Mouse (Mus musculus) c-Kit-positive CD71-negative TER-119-negative erythroid progenitor cells, embryonic 14.5 days (primary cell): Measurements from ENCODE around the gene Tmem151b.

ENCODE experiments used
- DNase-seq: peaks from one replicate; pipeline ENCODE4 v3.0.0-alpha.2; 2013; ENCODE audit warnings: low read depth

Tmem151b gene

DNA sequence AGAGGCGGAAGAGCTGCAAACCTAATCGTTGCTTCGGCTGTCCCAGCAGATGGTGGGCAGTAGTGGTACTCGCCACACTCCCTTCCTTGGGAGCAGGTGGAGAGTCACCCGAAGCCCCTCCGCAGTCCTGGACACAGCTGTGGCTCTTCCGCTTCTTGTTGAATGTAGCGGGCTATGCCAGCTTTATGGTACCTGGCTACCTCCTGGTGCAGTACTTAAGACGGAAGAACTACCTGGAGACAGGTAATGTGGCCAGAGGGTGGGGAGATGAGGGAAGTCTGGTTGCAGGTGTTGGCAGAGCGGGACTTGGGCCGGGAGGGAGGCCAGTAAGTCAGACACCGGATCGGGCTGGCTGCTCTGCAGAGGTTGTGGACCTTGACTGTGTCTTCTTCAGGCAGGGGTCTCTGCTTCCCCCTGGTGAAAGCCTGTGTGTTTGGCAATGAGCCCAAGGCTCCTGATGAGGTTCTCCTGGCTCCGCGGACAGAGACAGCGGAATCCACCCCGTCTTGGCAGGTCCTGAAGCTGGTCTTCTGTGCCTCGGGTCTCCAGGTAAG is 15.1 kb upstream of the Tmem151b start:
- DNase-seq, result no peak

DNA sequence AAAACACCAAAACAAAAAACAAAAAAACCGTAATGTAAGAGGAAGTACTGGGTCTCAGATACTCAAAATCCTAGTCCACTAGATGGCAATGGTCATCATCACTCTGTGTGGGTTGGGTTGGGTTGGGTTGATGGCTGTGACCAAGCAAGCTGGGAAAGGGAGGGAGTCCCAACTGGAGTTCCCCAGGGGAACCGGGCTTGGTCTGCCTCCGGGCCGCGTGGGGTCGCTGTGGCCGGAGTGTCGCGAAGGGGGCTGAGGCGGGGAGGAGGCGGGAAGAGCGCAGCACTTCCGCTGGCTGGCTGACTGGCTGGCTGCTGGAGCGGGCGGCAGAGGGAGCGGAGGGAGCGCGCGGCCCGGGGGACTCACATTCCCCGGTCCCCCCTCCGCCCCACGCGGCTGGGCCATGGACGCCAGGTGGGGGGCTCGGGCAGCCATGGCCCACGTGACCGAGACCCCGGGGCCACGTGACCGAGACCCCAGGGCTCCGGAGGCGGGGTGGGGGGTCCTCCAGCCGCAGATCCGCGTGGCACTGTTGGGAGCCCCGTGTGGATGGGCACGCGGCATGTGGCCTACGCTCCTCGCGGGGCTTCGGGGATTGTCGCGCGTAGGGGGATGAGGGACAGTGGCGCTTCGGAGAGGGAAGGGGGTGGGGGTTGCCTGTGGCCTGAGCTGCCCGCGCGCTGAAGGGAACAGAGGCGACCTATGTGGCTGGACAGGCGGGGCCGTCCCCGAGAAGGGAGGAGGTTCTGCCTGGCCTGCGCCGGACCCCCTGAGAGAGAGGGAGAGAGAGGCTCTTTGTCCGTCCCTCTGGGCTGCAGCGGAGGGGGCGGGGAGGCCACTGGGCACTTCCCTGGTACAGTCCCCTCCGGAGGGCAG is 14.4 kb upstream of the Tmem151b start, which contains the start of gene Slc35b2:
Slc35b2 (plus strand) TSS at position 220 of the 876 bp plus-strand sequence.
- DNase-seq, result peak; percentile 74

DNA sequence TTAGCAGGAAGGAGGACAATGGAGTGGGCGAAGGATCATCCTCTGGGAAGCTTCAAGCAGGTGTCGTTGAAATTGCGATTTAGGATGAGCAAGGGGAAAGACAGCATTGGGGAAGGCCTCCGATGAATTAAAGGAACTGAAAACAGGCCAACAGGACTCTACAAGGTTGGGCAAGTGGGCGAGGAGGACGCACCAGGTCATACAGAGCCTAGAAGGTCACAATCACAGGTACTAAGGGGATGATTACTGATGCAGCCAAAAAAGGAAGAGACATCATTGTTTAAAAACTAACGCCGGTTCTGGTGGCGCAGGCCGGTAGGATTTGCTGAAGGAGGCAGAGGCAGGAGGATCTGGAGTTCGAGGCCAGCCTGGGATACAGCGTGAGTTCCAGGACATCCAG is 13.7 kb upstream of the Tmem151b start:
- DNase-seq, result no peak

DNA sequence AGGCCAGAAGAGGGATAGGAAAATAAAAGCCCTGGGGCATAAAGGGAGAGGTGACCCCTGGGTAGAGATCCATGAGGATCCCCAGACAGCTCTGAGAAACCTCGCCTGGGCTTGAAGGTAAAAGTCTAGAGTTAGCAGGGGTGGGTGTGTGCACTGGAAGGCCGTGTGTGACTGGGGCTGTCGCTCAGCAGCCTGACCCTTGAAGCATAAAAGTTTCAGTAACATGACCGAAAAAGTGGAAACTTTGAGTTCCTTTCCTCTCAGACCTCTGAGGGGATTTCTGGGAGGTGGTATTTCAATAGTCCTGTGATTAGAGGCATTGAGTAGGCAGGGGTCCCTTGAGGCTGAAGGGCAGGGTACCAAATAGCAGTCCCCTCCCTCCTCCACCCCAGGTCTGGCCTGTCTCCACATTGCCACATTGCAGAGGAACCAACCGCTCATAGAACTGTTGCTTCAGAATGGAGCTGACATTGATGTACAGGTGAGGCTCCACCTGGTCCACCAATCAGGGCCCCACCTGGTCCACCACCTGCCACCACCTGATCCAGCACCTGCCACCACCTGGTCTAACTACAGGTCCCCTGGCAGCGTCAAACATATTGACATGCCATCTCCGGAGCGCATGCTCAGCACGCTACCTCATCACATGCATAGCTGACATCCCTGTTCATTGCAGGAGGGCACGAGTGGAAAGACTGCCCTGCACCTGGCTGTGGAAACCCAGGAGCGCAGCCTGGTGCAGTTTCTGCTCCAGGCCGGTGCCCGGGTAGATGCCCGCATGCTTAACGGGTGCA is 10.5 kb upstream of the Tmem151b start:
- DNase-seq, result no peak

DNA sequence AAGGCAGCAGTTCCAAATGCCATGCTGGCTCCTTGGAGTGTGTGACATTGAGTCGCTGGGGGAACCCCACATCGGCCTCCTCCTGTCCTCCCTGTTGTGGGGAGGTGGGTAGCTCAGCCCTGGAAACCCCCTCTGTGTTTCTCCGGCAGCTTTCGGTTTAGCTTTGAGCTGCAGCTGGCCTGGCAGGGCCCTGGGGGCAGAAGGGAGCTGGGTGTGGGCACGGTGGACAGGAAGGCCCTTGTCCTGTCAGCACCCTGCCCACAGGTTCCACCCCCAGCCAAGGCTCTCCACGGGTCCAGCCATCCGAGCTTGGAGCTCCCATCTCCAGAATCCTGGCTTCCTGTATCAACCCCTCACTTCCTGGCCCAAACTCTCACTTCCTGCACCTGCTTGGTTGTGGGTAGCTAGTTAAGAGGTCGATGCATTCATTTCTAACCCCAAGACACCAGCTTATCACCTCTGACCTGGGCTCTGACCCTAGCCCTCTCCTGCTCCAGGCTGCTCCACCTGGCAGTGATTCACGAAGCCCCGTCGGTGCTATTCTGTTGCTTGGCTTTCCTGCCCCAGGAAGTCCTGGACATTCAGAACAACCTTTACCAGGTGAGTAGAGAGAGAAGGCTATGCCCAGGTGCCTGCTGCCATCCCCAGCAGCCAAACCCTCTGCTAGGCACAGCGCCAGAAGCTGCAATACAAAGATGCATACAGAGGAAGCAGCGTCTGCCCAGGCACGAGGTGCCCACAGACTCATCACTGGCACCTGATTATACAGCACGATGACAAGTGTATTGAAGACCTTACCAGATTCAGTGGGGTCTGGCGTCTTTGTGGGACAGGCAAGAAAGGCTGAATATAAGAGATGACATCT is 8.8 kb upstream of the Tmem151b start:
- no peak for DNase-seq

DNA sequence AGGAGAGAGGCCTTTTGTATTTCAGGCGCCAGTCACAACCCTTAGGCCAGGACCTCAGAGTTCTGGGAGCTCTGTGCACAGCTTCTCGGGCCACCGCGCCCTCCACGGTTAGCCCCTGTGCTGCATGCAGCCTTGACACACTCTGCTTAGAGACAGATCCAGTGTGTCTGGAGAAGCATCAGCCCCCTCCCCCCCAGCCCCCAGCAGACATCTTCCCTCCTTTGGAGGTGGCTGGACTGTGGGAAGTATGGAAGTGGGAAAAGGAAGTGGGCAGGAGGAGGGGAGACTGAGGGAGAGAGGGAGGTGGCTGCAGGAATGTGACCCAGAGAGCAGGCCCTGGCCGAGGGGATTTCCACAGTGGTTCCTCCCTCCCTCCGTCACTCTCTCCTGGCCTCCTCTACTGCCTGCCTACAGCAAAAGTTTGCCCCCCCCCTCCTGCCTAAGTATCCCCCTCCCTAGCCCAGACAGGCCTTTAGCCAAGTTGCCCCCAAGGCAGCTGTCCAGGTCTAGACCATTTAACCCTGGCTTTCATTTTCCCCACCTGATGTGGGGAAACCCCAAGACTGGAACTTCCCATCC is 7.9 kb upstream of the Tmem151b start:
- DNase-seq, result no peak

DNA sequence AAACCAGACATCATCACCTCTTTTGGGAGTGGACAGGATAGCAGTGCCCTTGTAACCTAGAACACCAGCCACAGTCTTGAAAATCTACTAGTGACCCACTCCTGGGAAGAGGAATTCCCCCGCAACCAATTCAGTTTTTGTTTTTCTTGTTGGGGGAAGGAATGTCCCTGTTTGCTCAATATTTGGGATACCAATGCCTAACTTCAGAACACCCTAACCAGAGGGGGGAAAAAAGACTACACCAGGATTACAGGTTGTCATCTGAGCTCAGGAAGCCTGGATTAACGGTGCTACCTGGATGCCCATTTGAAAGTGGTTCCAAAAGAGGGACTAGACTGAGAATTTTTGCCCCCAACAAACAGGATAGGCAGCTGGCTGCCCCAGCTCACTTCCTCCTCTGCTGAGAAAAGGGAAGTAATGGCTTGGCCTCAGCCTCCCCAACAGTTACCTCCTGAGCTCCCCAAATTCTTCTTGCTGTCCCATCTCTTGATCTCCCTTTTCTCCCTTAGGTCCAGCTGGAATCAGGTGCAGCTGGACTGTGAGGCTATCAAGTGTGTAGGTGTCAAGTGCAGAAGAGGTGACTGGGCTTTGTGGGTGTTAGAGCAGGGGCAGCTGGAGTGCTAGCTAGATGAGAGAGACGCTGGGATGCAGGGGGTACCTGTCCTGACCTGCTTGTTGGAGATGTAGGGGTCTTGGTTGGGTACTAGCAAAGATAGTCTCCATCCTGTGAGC is 7.2 kb upstream of the Tmem151b start:
- DNase-seq, result no peak

DNA sequence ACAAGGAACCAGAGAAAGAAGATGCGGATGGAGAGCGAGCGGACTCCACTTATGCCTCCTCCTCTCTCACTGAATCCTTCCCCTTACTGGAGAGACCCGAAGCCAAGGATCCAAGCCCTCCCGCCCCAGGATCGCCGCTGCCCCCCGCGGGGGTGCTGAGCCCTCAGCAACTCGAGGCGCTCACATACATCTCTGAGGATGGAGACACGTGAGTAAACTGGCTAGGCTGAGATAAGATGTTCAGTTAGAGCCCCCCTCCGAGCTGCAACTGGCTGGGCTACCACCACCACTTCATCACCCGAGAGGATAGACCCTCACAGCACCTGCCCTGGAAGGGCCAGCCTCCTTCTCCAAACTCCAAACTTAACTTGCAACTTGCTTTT is 6.6 kb upstream of the Tmem151b start:
- no peak for DNase-seq

DNA sequence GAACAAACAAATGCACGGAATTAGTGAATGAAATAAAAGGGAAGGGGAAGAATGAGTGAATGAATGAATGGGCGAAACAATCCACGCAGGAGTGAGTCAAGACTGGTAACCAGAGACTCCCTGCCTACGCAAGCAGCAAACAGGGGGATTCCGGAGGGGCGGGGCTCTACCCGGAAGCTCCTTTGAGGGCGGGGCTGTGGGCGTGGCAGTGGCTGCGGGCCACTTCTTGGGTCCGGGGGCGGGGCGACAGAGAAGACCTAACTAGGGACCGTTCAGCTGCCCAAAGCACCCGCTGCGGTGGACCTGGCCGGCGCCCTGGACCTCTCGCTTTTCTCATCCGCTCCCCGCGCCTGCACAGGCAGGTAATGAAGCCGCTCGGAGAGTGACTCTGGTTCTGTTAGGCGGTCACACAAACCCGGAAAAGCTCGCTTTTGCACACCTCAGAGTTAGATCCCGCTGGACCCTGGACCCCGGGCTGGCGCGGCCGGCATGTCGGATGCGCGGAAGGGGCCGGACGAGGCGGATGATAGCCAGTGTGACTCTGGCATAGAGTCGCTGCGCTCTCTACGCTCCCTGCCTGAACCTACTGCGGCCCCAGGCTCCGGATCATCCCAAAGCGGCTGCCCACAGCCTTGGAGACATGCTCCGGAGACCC is 6.1 kb upstream of the Tmem151b start, which contains the start of gene Nfkbie:
Nfkbie (plus strand) TSS at position 252 of the 655 bp plus-strand sequence.
- peak; percentile 90 for DNase-seq

DNA sequence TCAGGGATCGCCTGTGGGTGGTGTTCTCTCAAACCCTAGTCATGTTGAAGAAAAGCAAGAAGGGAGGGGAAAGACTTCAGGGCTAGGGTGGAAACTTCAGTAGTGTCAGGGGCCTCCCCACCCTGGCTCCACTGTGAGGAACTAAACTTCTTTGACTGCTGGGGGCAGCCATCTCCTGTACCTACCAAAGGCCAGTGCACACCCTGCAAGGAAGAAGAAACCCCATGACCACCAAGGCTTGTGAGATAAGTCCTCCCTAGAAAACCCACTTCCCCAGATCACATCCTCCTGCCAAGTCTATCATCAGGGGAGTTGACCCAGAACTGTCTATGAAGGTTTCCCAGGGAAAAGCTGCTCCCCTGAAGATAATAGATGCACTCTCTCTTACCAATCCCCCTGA is 4.9 kb upstream of the Tmem151b start:
- DNase-seq, result no peak

DNA sequence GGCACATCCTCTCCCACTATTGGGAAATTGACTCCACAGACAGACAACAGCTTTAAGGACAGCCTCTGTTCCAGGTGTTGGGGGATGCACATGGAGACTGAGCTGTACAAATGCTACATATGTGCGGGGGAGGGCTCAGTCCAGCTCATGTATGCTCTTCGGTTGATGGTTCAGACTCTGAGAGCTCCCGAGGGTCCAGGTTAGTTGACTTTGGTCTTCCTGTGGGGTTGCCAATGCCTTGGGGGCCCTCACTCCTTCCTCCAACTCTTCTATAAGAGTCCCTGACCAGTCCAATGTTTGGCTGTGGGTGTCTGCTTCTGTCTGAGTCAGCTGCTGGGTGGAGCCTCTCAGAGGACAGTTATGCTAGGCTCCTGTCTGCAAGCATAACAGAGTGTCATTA is 3.6 kb upstream of the Tmem151b start:
- no peak for DNase-seq

DNA sequence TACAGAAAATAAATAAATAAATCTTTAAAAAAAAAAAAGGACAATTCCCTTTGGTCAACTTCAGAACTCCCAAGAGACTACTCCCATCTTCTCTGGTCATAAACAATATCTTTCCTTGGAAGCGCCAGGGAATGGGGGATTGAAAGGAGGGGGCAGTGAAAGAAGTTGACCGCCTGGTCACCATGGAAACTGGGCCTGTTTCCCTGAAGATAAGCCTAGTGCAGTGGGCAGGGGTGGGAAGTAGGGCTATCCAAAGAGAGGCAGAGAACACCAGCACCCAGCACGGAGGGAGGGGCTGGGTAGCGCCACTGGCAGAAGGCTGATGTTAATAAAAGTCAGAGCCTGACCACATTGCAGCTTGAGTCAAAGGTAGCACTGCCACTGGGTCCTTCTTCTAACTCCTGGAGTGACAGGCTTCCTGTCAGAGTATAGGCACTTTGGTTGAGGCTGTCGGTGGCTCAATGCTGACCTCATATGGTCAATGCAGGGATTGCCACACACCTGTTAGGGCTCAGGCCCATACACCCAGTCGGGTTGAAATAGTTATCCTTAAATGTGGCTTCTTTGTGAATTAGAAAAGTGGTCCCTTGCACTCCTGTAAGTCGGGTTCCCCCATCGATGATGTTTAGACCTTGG is 2.5 kb upstream of the Tmem151b start:
- no peak for DNase-seq

DNA sequence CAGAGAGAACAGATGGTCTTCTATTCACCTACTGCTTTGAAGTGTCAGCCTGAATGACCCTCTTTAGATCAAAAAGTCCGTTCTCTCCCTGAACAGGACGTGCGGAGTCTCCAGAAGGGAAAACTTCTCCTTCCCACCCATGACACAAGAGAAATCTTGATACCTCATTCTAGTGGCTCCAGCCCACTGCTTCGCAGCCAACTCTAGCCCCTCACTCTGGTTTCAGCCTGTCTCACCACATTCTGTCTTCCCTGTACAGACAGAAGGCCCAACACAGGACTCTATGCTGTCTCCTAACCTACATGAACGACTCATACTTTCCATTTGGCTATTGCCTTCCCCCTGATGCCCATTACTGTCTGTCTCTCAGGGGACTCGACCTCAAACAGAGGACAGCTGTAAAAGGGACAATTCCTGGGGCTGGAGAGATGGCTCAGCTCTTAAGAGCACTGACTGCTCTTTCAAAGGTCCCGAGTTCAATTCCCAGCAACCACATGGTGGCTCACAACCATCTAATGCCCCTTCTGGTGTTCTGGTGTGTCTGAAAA is 1.8 kb upstream of the Tmem151b start:
- DNase-seq, result no peak

DNA sequence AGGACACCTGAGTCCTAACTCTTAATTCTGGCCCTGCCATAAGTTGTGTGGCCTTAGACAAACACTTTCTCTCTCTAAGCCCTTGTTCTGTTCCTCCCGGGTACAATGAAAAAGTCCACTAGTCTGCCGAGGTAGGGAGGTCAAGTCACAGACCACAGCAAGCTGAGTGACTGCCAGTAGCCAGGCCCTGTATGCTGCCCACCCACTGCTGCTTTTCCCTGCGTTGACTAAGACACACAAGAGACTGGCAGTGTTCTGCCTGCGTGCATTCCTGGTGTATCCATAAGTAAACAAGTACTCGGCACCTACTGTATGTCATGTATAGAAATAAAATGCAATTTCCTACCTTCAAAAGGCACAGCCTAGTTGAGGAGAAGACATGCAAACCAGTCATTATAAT is 776 bp upstream of the Tmem151b start:
- DNase-seq, result no peak

DNA sequence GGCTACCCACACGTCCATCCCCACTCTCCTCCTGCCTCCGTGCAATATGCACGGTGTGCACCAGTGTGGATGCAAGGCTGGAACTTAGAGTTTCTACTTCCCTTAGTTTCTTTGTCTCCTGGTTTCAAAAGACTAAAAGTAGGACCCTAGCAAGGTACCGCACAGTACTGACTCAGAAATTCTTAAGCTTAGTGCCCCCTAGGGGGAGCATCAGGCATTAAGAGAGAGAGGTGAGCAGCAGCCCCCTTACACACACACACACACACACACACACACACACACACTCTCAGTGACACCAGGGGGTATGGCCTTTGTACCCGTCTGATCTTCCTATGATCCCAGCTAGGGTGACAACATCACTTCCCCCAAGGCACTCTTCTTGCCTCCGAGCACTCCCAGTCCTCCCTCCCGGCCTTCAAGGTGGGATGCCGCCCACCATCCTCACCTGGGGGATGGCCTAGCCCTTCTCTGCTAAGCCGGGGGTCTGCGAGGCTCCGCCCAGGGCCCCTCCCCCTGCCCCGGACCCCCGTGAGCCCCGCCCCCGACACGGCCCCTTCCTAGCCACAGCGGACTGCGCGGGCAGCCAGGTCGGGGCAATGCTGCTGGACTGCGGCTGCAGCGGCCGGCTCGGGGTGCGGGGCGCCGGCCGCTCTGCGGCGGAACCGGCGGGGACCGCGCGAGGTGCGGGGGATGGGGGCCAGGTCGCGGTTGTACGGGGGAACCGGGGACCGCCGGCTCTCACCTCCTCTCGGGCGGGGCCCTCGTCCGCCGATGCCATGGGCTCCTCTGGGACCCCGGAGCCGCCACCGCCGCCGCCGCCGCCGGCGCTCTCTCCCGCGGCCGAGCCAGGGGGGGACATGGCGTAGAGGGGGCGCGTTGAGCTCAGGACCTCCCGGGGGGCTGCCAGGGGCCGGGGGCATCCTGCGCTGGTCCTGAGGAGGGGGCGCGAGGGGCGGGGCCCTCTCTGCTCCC is 650 bp downstream of the Tmem151b start:
- no peak for DNase-seq

DNA sequence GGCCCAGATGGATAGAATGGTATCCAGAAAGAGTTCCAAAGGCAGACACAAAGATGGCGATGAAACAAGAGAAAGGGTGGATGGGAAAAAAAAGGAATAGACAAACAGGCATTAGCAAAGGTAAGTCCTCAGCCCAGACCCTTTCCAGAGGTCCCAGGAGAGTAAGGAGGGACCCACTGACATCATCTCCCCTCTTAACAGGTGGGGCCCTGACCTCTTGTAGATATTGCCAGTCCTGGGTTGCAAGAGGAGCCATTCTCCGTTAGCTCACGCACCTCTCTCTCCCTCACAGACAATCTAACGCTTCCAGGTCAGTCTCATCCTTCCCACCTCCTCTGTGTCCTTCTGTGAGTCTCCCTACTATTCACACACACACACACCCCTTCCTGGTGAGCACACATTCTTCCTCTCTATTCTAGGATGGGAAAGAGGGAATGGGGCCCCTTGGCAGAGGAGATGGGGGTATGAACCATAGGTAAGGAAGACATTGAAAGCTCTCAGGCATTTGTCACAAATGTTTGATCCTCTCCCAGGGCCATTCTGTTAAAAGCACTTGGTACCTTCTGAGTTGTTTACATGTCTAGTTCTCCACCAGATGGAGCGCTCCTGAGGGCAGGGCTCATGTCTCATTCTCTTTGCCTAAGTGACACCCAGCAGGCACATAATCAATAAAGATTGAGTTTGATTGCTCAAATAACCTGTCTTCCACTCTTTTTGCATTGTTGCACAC is 1.9 kb downstream of the Tmem151b start:
- no peak for DNase-seq

DNA sequence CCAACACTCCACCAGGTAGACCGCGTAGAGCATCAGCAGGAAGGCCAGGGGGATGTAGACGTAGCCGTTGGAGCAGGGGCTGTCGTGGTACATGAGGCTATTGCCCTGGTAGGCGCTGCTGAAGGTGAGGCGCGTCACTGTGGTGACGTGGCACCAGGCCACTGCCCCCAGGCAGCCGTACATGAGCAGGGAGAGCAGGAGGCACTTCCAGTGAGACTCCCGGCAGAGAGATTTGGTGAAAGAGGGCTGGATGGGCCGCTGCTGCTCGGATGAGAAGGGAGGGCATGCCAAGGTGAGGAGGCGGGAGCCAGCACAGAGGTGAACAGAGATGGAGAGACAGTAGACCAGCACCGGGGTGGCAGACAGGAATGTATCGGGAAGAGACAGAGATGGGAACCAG is 2.5 kb downstream of the Tmem151b start:
- no peak for DNase-seq
